Mouse (Mus musculus) C2C12 (cell line): Measurements from ENCODE around the gene Npas2. TPM values are rescaled to one million over a fixed set of nuclear protein-coding genes. Genes with fewer than 3 reads are reported as not detected.

Experiments
- H3K27me3 ChIP-seq: one replicate; pipeline ENCODE4 v1.6.1; 2011; ENCODE audit not compliant: control insufficient read depth, insufficient read depth, insufficient read length
- H3K36me3 ChIP-seq: one replicate; pipeline ENCODE4 v1.6.1; 2011; ENCODE audit not compliant: control insufficient read depth, insufficient read depth
- H3K4me3 ChIP-seq: one replicate; pipeline ENCODE4 v1.5.1; 2011; ENCODE audit warnings: mild to moderate bottlenecking, control low read depth; ENCODE audit not compliant: poor library complexity, insufficient read depth, severe bottlenecking
- H3K79me2 ChIP-seq: one replicate; pipeline ENCODE4 v1.6.1; 2011; ENCODE audit not compliant: control insufficient read depth, insufficient read depth
- H3K79me3 ChIP-seq: one replicate; pipeline ENCODE4 v1.6.1; 2011; ENCODE audit warnings: low read depth, control low read depth
- H3ac ChIP-seq: one replicate; pipeline ENCODE3; 2011; ENCODE audit warnings: low read depth; ENCODE audit not compliant: control insufficient read depth, insufficient read length
- CEBPB ChIP-seq: IDR thresholded peaks from one replicate; pipeline ENCODE4 v1.6.1; 2011; ENCODE audit warnings: low read depth, mild to moderate bottlenecking, control low read depth, moderate library complexity
- CTCF ChIP-seq: IDR thresholded peaks from one replicate; pipeline ENCODE4 v1.5.1; 2011; ENCODE audit not compliant: control insufficient read depth, insufficient read depth, insufficient read length
- FOSL1 ChIP-seq: IDR thresholded peaks from one replicate; pipeline ENCODE4 v1.8.0; 2011; ENCODE audit warnings: mild to moderate bottlenecking, low read length; ENCODE audit not compliant: poor library complexity, insufficient read depth, severe bottlenecking
- MAX ChIP-seq: IDR thresholded peaks from one replicate; pipeline ENCODE4 v1.6.1; 2011; ENCODE audit warnings: mild to moderate bottlenecking, control low read depth
- MYOD1 ChIP-seq: IDR thresholded peaks from one replicate; pipeline ENCODE4 v1.6.1; 2011; ENCODE audit warnings: low read depth; ENCODE audit not compliant: control insufficient read depth, insufficient read length
- MYOG ChIP-seq: IDR thresholded peaks from one replicate; pipeline ENCODE4 v1.6.1; 2011; ENCODE audit not compliant: control insufficient read depth, insufficient read length; ENCODE audit errors: extremely low read depth
- USF1 ChIP-seq: IDR thresholded peaks from one replicate; pipeline ENCODE4 v1.6.1; 2011; ENCODE audit warnings: low read depth, mild to moderate bottlenecking, control low read depth, moderate library complexity
- polyA plus RNA-seq: library from polyadenylated mRNA; unstranded; fragments of >200 nt; fragmentation: generic; extraction: Trizol; gene quantifications from one replicate; pipeline ENCODE4 v1.2.1, GENCODE M21; 2012; ENCODE audit warnings: missing spikeins

The Npas2 gene
- polyA plus RNA-seq, 1 experiment, result not detected

- H3K4me3 ChIP-seq, result no peak overlapping the region
- no peaks in the 10 kb centered on the region for H3K36me3 ChIP-seq
- H3ac ChIP-seq, result no peak overlapping the region
- H3K79me3 ChIP-seq, result no peaks in the 10 kb centered on the region
- TF ChIP-seq MYOD1, result no peak
- TF ChIP-seq MAX, result no peak
- TF ChIP-seq CEBPB, result no peak
- TF ChIP-seq USF1, result no peak
- TF ChIP-seq MYOG, result no peak
- TF ChIP-seq CTCF, result no peak
- no peak for TF ChIP-seq FOSL1
- no peaks in the 10 kb centered on the region for H3K79me2 ChIP-seq
- no peaks in the 10 kb centered on the region for H3K27me3 ChIP-seq
Observed at GRCm38 (mm10) chr1:39393217-39393867, 199.8 kb downstream of the Npas2 start.

- no peak for TF ChIP-seq USF1
- TF ChIP-seq CTCF, result no peak
- TF ChIP-seq FOSL1, result no peak
- TF ChIP-seq MAX, result no peak
- H3K27me3 ChIP-seq, result no peaks in the 10 kb centered on the region
- no peaks in the 10 kb centered on the region for H3K79me3 ChIP-seq
- no peaks in the 10 kb centered on the region for H3K79me2 ChIP-seq
- no peak overlapping the region for H3K4me3 ChIP-seq
- H3ac ChIP-seq, result no peak overlapping the region
- no peaks in the 10 kb centered on the region for H3K36me3 ChIP-seq
Observed at GRCm38 (mm10) chr1:39394096-39394495, 200.6 kb downstream of the Npas2 start.

- Histone ChIP-seq H3K79me3 (no peaks in the 10 kb centered on the region), H3K36me3 (no peaks in the 10 kb centered on the region), H3ac (no peak overlapping the region), H3K27me3 (no peaks in the 10 kb centered on the region), H3K79me2 (no peaks in the 10 kb centered on the region), H3K4me3 (no peak overlapping the region)
- TF ChIP-seq CTCF (no peak), MYOD1 (no peak), FOSL1 (no peak)
Observed at GRCm38 (mm10) chr1:39394650-39395049, 201.1 kb downstream of the Npas2 start.

GRCm38 (mm10) chr1:39396347-39396746, 202.8 kb downstream of the Npas2 start:
- no peaks in the 10 kb centered on the region for H3K79me2 ChIP-seq
- H3K4me3 ChIP-seq, result no peak overlapping the region
- peaks cover 4% of the 10 kb centered on the region for H3K27me3 ChIP-seq
- H3K79me3 ChIP-seq, result no peaks in the 10 kb centered on the region
- TF ChIP-seq FOSL1, result no peak
- TF ChIP-seq USF1, result no peak
- TF ChIP-seq CTCF, result no peak
- TF ChIP-seq MYOG, result no peak
- no peak for TF ChIP-seq CEBPB
- TF ChIP-seq MAX, result no peak
- no peak for TF ChIP-seq MYOD1
- no peak overlapping the region for H3ac ChIP-seq
- H3K36me3 ChIP-seq, result no peaks in the 10 kb centered on the region

GRCm38 (mm10) chr1:39398284-39398683, 204.8 kb downstream of the Npas2 start:
- peaks cover 18% of the 10 kb centered on the region for H3K27me3 ChIP-seq

GRCm38 (mm10) chr1:39399228-39399627, 205.7 kb downstream of the Npas2 start:
- no peak overlapping the region for H3K4me3 ChIP-seq
- H3K79me3 ChIP-seq, result no peaks in the 10 kb centered on the region
- TF ChIP-seq CTCF (no peak), CEBPB (no peak)
- H3ac ChIP-seq, result no peak overlapping the region
- no peaks in the 10 kb centered on the region for H3K79me2 ChIP-seq
- no peaks in the 10 kb centered on the region for H3K36me3 ChIP-seq
- H3K27me3 ChIP-seq, result peaks cover 23% of the 10 kb centered on the region

More at GRCm38 (mm10) chr1:39398284-39398683, 204.8 kb downstream of the Npas2 start:
- H3K4me3 ChIP-seq, result no peak overlapping the region
- no peaks in the 10 kb centered on the region for H3K79me3 ChIP-seq
- TF ChIP-seq USF1, result no peak
- no peak for TF ChIP-seq CEBPB
- no peak for TF ChIP-seq MYOG
- no peak for TF ChIP-seq FOSL1
- TF ChIP-seq MYOD1, result no peak
- no peak for TF ChIP-seq MAX
- TF ChIP-seq CTCF, result no peak
- no peaks in the 10 kb centered on the region for H3K79me2 ChIP-seq
- no peaks in the 10 kb centered on the region for H3K36me3 ChIP-seq
- no peak overlapping the region for H3ac ChIP-seq
